18 mouse cellular contexts compared by ENCODE assay signal in the genomic region with DNA sequence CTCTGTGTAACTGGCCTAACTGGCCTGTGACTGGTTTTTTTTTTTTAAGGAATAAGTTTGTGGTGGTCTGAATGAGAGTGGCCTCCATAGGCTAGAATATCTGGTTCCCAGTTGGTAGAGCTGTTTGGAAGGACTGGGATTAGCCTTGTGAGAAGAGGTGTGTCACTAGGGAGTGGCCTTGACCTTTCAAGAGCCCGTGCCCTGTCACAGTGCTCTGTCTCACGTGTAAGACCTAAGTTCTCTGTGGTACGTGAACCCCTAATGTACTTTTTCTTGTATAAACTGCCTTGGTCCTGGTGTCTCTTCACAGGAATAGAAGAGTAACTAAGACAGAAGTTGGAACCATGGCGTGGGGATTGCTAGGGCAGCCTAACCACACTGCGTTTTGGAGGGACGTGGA.
"Had no signal": no experiment of that assay in that cellular context is flagged by ENCODE, and none has a peak within 500 bp of the region (broad histone marks: within the 10 kb centered on the region; RNA-seq: fewer than 3 reads in every experiment).

No protein-coding gene starts in this region.

- H3K27me3 ChIP-seq: limb, embryonic 12.5 days; limb, embryonic 15.5 days; liver, embryonic 12.5 days; neural tube, embryonic 13.5 days; stomach, embryonic 15.5 days had no signal

- H3K9ac ChIP-seq: limb, embryonic 12.5 days; limb, embryonic 15.5 days; liver, embryonic 12.5 days; neural tube, embryonic 13.5 days; stomach, embryonic 15.5 days had no signal

- H3K27ac ChIP-seq: layer of hippocampus, adult 2 months; limb, embryonic 12.5 days; limb, embryonic 15.5 days; liver, embryonic 12.5 days; neural tube, embryonic 13.5 days; stomach, embryonic 15.5 days had no signal

- H3K4me1 ChIP-seq: limb, embryonic 15.5 days; neural tube, embryonic 13.5 days; stomach, embryonic 15.5 days had no signal

- ATAC-seq: liver, embryonic 12.5 days had no signal

- DNase-seq: kidney, adult 9 months; kidney, postnatal 14 days; layer of hippocampus, adult 9-11 months; lung, adult 2 months; lung, postnatal 14 days; lung, postnatal 4 days; midbrain, embryonic 14.5 days; retina, postnatal 1 day; right cerebral cortex, postnatal 25 days; spleen, adult 18-20 months; thymus, postnatal 25 days had no signal

- H3K4me3 ChIP-seq: layer of hippocampus, adult 2 months; limb, embryonic 12.5 days; limb, embryonic 15.5 days; liver, embryonic 12.5 days; neural tube, embryonic 13.5 days; stomach, embryonic 15.5 days had no signal

- H3K9me3 ChIP-seq: limb, embryonic 12.5 days; limb, embryonic 15.5 days; liver, embryonic 12.5 days; neural tube, embryonic 13.5 days; stomach, embryonic 15.5 days had no signal

- H3K4me2 ChIP-seq: limb, embryonic 12.5 days; limb, embryonic 15.5 days; liver, embryonic 12.5 days; midbrain, embryonic 11.5 days; neural tube, embryonic 13.5 days; stomach, embryonic 15.5 days had no signal
